In the genomic region with DNA sequence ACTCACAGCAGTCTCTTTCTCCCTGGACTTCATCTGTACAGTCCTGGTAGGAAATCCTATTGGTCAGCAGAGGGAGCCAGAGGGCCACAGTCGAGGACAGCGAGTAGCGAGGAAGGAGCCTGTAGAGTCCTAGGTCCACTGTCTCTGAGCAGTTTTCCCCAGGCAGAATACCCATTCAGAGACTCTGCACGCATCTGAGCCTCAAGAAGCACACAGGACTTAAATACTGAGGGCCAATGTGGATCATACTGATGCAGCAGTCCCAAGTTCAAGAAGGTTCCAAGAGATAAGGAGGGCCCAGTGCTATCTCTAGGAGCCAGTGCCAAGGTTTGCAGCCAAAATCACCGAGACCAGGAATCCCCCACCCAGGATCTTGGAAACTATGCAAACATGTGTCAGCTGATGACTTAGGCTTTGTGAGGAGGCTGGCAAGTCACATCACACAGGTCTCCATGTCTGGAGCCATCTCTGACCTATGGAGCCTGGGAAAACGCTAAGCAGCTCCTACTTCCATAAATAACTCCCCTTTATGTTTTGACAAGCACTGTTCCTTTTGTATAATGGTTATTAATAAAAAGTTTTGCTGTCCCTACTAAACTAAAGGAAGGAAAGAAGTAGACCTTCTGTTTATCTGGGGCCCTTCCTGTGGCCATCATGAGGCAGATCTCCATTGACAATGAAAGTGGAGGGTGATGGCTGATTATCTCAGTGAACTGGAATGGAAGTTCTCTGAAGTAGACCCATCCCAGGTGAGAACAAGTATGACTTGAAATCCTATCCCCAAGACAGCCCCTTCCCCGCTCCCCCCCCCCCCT, we compare ENCODE assay signal across 8 mouse cellular contexts. TPM values are rescaled to one million over a fixed set of nuclear protein-coding genes. Genes with fewer than 3 reads are reported as not detected.
DNase-seq lines count a peak whose midpoint lies in the region; ATAC-seq lines count a peak whose summit lies in the region.

No protein-coding gene starts in this region.

- peaks cover 43% of the 10 kb centered on the region for H3K4me1 ChIP-seq in lung, embryonic 15.5 days

- H3K36me3 ChIP-seq in lung, embryonic 15.5 days = no peaks in the 10 kb centered on the region

- H3K9ac ChIP-seq in lung, embryonic 15.5 days = no peak overlapping the region

- 28% methylated on average over 7 of the region's 7 CpGs for WGBS in lung, embryonic 15.5 days

- H3K9me3 ChIP-seq in lung, embryonic 15.5 days = no peaks in the 10 kb centered on the region

- H3K4me2 ChIP-seq in lung, embryonic 15.5 days = no peak overlapping the region

- peak overlapping the region; percentile 38; the same call in 1 of the 2 replicates for H3K27ac ChIP-seq in lung, embryonic 15.5 days

- peak; percentile 99 for DNase-seq in MEL-GATA-1-ER (ENCODE audit: extremely low read depth, low read depth)
- DNase-seq in cerebellum, adult 8-10 months = peak; percentile 89
- peak; percentile 77 for DNase-seq in forelimb bud, embryonic 11.5 days (ENCODE audit: low read depth, low spot score)
- DNase-seq in layer of hippocampus, adult 8-10 months (ENCODE audit: low spot score in 2 of 2) = peak; percentile 84 to 86
- DNase-seq in ovary, adult 18-20 months (ENCODE audit: low spot score) = peak; percentile 69
- DNase-seq in thymus, postnatal 0 days (ENCODE audit: low spot score) = peak; percentile 75

- peak; percentile 71 to 83 for ATAC-seq in hematopoietic stem cell, adult 5-6 weeks (replicated peaks in 1 of 2; ENCODE audit: insufficient read depth in 1 of 2, low FRiP score in 2 of 2, low TSS enrichment in 1 of 2, low read depth in 1 of 2, poor library complexity in 2 of 2, severe bottlenecking in 2 of 2)
- peak; percentile 68; the same call in 1 of the 2 replicates for ATAC-seq in lung, embryonic 15.5 days (ENCODE audit: borderline replicate concordance, extremely low read depth, low FRiP score, low TSS enrichment)

- H3K27me3 ChIP-seq in lung, embryonic 15.5 days = no peaks in the 10 kb centered on the region

- no peak overlapping the region for H3K4me3 ChIP-seq in lung, embryonic 15.5 days

RNA-seq across cellular contexts. Expression of a gene that starts 23.2 kb away (rescaled TPM):
- total RNA-seq in hematopoietic stem cell, adult 5-6 weeks (2017) = 9.4 and 10.1 TPM in 2 replicates
- 100 to 1,000 TPM; 201 to 235 (median 218) TPM for total RNA-seq in layer of hippocampus, adult 8-10 months (2022)
- polyA plus RNA-seq in lung, embryonic 15.5 days (2015; fragmentation: Nextera tagmentation; extraction: Ambion mirVana) = 10.7 and 13.2 TPM in 2 replicates
- 0.74 and 0.86 TPM in 2 replicates for polyA plus RNA-seq in thymus, postnatal 0 days (2015; fragmentation: Nextera tagmentation; extraction: Ambion mirVana)

RNA-seq across cellular contexts. Expression of a gene that starts 49.5 kb away (rescaled TPM):
- 29.6 and 42.8 TPM in 2 replicates for total RNA-seq in hematopoietic stem cell, adult 5-6 weeks (2017)
- total RNA-seq in layer of hippocampus, adult 8-10 months (2022) = 10 to 100 TPM; 41.2 to 53.1 (median 47.5) TPM
- 14.5 and 15.4 TPM in 2 replicates for polyA plus RNA-seq in lung, embryonic 15.5 days (2015; fragmentation: Nextera tagmentation; extraction: Ambion mirVana)
- 4.4 and 4.8 TPM in 2 replicates for polyA plus RNA-seq in thymus, postnatal 0 days (2015; fragmentation: Nextera tagmentation; extraction: Ambion mirVana)

RNA-seq across cellular contexts. Expression of a gene that starts 52.0 kb away (rescaled TPM):
- total RNA-seq in hematopoietic stem cell, adult 5-6 weeks (2017) = 7.3 and 11.1 TPM in 2 replicates
- total RNA-seq in layer of hippocampus, adult 8-10 months (2022) = 1 to 10 TPM; 1.2 to 2.0 (median 1.9) TPM
- polyA plus RNA-seq in lung, embryonic 15.5 days (2015; fragmentation: Nextera tagmentation; extraction: Ambion mirVana) = 19.5 and 21.1 TPM in 2 replicates
- polyA plus RNA-seq in thymus, postnatal 0 days (2015; fragmentation: Nextera tagmentation; extraction: Ambion mirVana) = 1.7 and 2.2 TPM in 2 replicates

Comparison
In these comparisons a context has a peak if more than half of its experiments do, and no peak if none do; other contexts are left out.
1. RNA of a gene that starts 23.2 kb away (total RNA-seq): 201 to 235 TPM in layer of hippocampus, adult 8-10 months; 9.4 to 10.1 TPM in hematopoietic stem cell, adult 5-6 weeks; every median in the first group is over 10 times any median in the second.
2. Peak in every context shown above with its lines, with median percentiles within 50 percentile points of each other: DNase-seq.